Mouse (Mus musculus): ENCODE results near the gene Nol10.

- TF ChIP-seq CTCF (IDR thresholded peaks at IDR 0.05; ENCODE audit: insufficient read depth, low read length) = no peak
- TF ChIP-seq POLR2A (IDR thresholded peaks at IDR 0.05; ENCODE audit: borderline replicate concordance, extremely low read depth, low read depth, low read length) = no peak
Measured at GRCm38 (mm10) chr12:17358981-17359380, 10.7 kb downstream of the Nol10 start.
